Mouse (Mus musculus) embryonic fibroblast, embryonic 13.5 days (primary cell): ENCODE measurements around the gene Il9r. TPM values are rescaled to one million over a fixed set of nuclear protein-coding genes. Genes with fewer than 3 reads are reported as not detected.
A peak's percentile ranks its signal among the peaks of the same experiment; 100 is the strongest.

Experiments
- H3K27ac ChIP-seq: 2 replicates; pipeline ENCODE4 v1.5.1; 2012; ENCODE audit warnings: low read length, control low read depth, inconsistent platforms; ENCODE audit not compliant: insufficient read depth
- H3K4me1 ChIP-seq: 2 replicates; pipeline ENCODE4 v1.6.1; 2011; ENCODE audit warnings: low read length; ENCODE audit not compliant: control insufficient read depth, insufficient read depth
- H3K4me3 ChIP-seq: 2 replicates; pipeline ENCODE4 v1.5.1; 2011; ENCODE audit warnings: mild to moderate bottlenecking, control low read depth, low read length; ENCODE audit not compliant: insufficient read depth
- CTCF ChIP-seq: IDR thresholded peaks from 2 replicates; pipeline ENCODE4 v1.5.1; 2011; ENCODE audit warnings: mild to moderate bottlenecking, control low read depth, low read length, moderate library complexity, borderline replicate concordance; ENCODE audit not compliant: insufficient read depth
- POLR2A ChIP-seq: IDR thresholded peaks from 2 replicates; pipeline ENCODE4 v1.6.1; 2011; ENCODE audit warnings: low read depth, mild to moderate bottlenecking, control low read depth, low read length, moderate library complexity
- polyA plus RNA-seq: library from polyadenylated mRNA; stranded (reverse); fragments of >200 nt; gene quantifications from 2 replicates; pipeline ENCODE4 v1.2.4, GENCODE M21; 2011; ENCODE audit warnings: low read depth; ENCODE audit not compliant: missing spikeins, insufficient read length

The Il9r gene
- polyA plus RNA-seq, 1 experiment, result not detected

DNA sequence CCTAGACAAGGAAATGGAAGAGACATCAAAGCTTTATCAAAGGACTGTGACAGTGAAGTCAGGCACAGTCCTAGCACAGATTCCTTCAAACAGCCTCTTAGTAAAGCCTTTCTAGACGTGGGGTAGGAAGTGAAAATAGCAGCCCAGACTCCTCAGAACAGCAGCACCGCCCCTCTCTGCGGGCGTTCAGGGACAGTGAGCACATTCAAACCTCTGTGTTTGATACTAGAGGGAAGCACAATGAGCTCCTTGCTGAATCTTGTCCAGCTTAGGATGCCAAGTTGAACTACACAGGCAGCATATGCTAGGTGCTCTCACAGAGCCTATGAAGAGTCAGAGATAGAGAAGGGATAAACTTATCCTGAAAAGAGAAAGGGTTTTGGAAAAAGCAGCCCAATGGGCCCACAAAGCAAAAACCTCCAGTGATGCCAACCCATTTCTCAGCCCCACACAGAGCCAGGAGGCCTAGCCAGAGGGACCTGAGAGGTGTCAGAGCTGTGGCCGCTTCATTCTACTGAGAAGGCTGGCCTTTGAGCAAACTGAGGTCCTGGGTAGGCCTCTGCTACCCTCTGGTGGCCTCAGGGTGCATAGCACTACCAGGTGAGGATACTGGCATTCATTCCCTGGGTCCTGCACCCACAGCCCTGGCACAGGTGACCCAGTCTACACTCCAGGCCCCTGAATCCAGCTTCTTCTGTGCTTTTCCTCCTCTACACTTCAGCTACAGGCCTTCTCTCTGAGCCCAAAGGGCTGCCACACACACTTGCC, 38.2 kb upstream of the Il9r start:
- no peak overlapping the region for H3K4me3 ChIP-seq
- no peak overlapping the region for H3K27ac ChIP-seq
- TF ChIP-seq POLR2A, result no peak
- TF ChIP-seq CTCF, result peak; percentile 94
- no peaks in the 10 kb centered on the region for H3K4me1 ChIP-seq

DNA sequence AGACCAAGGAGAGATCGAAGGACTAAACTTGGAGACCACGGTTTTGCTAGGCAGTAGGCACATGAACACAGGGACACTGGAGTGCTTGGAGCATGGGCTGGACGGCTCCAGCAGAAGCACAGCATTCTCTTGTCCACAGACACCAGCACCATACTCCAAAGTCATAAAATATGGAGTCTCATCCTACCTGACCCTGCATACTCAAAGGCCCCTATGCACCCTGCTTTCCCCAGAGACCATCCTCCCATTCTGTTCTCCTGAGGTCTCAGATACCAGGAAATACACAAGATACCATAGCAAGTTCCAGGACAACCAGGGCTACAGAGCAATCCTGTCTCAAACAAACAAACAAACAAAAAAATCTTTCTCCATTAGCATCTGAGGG, 37.3 kb upstream of the Il9r start:
- H3K27ac ChIP-seq, result no peak overlapping the region
- H3K4me3 ChIP-seq, result no peak overlapping the region
- TF ChIP-seq POLR2A, result no peak
- TF ChIP-seq CTCF, result no peak
- H3K4me1 ChIP-seq, result no peaks in the 10 kb centered on the region

DNA sequence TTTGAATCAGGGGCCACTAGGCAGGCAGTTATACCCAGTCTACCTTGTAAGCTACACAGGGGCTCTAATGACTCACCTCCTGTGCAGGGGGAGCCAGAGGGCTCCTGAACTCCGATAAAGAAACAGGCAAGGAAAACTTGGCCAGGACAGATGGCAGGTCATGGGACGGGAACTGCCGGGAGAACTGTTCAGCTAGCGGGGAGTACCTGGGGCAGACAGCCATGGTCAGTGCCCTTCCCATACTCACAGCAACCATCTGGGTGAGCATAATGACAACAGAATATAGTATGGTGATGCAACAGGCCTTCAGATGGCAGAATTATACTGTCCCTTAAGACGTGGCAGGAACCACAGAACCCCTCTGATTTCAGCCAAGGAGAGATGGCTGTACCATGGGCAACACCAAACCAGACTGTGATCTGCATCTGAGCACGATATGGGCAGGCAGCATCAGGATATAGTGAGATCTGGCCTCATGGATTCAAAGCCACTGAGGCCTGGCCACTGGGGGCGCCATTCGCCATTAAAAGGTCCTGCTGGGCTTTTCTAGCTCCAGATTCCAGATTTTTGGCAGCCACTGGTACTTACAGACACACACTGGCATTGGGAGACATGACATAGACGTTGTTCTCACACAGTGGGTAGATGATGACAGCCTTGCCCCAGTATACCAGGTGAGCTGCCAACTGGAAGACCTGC, 36.8 kb upstream of the Il9r start:
- no peak overlapping the region for H3K27ac ChIP-seq
- H3K4me3 ChIP-seq, result no peak overlapping the region
- no peaks in the 10 kb centered on the region for H3K4me1 ChIP-seq
- no peak for TF ChIP-seq POLR2A
- peak; percentile 34; the same call in 1 of the 2 replicates for TF ChIP-seq CTCF

DNA sequence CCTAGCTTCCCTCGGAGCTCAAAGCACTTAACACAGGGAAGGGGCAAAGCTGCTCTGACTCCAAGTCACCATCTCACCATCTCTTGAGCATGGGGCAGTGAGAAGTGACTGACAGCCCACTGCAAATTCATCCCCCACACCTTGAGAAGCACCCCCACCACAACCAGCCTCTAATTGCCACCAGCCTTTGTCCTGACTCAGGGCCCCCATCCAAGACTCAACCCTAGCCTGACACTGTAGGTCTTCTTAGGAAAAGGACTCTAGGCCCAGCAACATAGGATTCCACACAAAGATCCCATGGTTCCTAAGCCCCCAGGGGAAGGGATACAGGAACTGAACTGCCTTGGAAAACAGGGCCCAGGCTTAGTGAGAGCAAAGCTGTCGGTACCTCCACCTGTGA, 36.1 kb upstream of the Il9r start:
- H3K27ac ChIP-seq, result no peak overlapping the region
- no peak overlapping the region for H3K4me3 ChIP-seq
- H3K4me1 ChIP-seq, result no peaks in the 10 kb centered on the region
- TF ChIP-seq CTCF (no peak), POLR2A (no peak)

GRCm38 (mm10) chr11:32235646-32236045, 35.6 kb upstream of the Il9r start:
- Histone ChIP-seq H3K4me3 (no peak overlapping the region), H3K27ac (no peak overlapping the region), H3K4me1 (no peaks in the 10 kb centered on the region)
- TF ChIP-seq POLR2A (no peak), CTCF (no peak)

DNA sequence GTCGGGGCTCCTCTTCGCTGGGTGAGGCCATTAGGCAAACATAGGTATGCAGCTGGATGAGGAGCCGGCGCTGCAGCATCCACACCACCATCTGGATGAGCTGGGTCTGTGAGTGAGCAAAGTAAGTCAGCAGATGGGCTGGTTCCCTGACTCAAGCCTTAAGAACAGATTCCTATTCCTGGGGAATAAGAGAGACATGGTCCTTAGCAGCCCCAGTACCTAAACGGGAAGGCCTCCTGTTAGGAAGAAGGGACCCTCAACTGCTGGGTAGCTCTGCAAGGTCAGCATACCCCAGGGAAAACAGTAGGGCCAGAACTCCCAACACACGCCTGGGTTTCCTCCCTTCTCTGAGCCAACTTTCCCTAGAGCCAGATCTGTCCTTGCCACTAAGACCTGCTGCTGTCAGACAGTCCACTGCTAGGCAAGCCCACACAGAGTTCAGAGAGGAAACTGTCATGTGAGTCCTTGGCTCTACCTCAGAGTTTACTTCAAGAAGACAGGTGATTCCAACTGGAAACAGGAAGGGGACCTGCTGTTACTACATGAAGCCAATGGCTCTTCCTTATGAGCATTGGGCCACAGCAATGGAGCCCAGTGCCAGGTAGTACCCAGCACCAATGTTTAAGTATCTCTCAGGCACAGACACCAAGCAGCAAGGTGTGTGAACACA, 34.9 kb upstream of the Il9r start:
- Histone ChIP-seq H3K27ac (no peak overlapping the region), H3K4me1 (no peaks in the 10 kb centered on the region), H3K4me3 (no peak overlapping the region)
- TF ChIP-seq POLR2A, result no peak
- no peak for TF ChIP-seq CTCF

GRCm38 (mm10) chr11:32233895-32234294, 33.8 kb upstream of the Il9r start:
- no peak for TF ChIP-seq POLR2A
- TF ChIP-seq CTCF, result no peak
- Histone ChIP-seq H3K4me3 (no peak overlapping the region), H3K4me1 (no peaks in the 10 kb centered on the region), H3K27ac (no peak overlapping the region)

DNA sequence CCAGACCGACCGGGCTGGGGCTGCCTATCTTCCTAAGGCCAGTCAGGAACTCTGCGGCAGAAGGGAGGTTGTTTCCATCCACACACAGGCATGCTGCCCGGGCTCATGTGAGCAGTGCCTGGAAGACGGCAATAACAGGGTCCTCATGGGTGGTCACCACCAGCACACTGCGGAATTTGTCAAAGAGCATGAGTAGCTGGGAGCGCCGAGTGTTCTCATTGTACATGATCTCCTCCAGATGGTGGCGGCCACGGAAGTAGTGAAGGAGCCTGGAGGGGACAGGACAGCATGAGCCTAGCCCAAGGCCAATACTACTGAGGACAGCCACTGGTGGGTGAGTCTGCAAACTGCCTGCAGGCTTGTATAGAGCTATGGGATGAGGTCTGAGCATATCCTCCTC, 32.8 kb upstream of the Il9r start:
- no peaks in the 10 kb centered on the region for H3K4me1 ChIP-seq
- TF ChIP-seq POLR2A (no peak), CTCF (no peak)
- no peak overlapping the region for H3K4me3 ChIP-seq
- no peak overlapping the region for H3K27ac ChIP-seq

DNA sequence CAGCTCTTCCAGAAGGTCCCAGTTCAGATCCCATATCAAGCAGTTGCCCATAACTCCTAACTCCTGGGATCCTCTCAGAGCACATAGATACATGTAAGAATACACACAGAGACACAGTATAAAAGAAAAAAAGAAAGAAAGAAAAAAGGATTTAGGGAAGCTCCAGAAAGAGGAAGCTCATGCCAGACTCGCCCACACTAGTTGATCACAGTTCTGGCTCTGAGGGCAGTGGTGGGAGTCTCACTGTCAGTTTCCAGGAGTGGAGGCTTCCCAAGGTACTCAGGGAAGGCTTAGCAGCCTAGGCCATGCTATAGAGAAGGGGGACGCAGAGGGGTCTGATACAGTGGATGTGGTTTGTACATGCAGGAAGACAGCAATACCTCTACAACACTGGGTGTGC, 31.0 kb upstream of the Il9r start:
- TF ChIP-seq POLR2A (no peak), CTCF (no peak)
- no peak overlapping the region for H3K4me3 ChIP-seq
- H3K4me1 ChIP-seq, result no peaks in the 10 kb centered on the region
- no peak overlapping the region for H3K27ac ChIP-seq

- no peak overlapping the region for H3K4me3 ChIP-seq
- TF ChIP-seq POLR2A (no peak), CTCF (no peak)
- H3K27ac ChIP-seq, result no peak overlapping the region
- peaks cover 7% of the 10 kb centered on the region for H3K4me1 ChIP-seq
Observed at GRCm38 (mm10) chr11:32230220-32230619, 30.1 kb upstream of the Il9r start.
